Mouse (Mus musculus) ES-CJ7 (cell line): ENCODE results near the gene Mcf2l.

Experiments used
- DNase-seq: peaks from one replicate; pipeline ENCODE4 v3.0.0; 2011; ENCODE audit warnings: low read depth, low spot score

Mcf2l gene

DNA sequence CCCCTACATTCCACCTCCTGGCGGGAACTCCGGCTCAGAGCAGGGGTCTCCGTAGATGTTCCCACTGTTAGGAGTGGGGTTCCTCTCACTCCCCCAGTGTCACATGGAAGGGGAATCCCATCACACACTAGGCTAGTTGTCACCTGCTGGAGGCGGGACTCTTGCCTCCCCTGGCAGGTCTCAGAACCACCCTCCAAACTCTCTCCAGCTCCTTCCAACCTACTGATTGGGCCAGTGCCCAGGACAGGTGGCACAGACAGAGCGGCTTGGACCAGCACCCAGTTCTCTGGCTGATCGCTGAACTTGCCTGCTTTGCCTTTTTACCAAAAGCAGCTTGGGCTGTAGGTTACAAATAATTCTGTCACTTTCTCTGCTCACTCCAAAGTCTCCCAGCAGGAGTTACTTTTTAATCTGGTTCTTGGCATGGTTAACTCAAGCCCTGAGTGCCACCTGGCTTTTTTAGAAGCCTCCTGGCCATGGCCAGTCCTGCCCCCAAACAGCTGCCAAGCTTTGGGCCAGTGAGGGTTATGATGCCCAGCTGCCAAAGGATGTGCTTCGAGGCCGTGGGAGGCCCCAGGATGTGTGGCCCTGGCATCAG lies 687 bp downstream of the Mcf2l start:
- no peak for DNase-seq

DNA sequence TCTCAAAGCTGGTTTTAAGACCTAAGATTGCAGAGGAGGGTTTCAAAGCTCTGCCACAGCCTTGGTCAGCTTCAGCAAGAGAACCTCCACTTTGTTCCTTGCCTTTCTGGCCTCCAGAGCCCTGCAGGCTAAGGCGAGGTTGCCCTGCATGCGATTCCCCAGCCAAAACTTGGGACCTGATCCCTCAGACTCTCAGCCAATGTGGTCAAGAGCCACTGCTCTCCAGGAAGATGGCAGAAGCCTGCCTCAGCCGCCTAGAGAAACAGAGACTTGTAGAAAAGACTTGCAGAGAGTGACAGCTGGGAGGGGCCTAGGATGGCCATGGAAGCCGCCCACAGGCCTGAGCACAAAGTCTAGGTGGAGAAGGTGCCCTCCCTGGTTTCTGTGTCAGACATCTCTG lies 1.4 kb downstream of the Mcf2l start:
- no peak for DNase-seq

DNA sequence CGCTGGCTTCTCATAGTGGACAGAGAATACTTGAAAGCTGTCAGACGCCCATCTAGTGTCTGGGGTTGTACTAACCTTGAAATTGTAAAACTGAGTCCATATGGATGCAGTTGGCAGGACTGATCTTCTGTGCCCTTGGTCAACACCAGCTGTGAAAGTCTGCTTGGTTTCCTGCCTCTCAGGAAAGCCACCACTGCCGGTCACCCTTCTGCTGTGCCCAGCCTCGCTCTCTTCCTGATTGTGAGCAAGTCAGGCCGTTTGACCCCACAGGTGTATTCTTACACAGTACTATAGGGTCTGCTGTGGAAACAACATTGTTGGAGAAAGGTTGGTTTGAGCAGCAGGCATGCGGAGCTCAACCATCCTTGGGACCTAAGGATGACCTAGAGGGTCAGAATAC lies 3.5 kb downstream of the Mcf2l start:
- DNase-seq = no peak

DNA sequence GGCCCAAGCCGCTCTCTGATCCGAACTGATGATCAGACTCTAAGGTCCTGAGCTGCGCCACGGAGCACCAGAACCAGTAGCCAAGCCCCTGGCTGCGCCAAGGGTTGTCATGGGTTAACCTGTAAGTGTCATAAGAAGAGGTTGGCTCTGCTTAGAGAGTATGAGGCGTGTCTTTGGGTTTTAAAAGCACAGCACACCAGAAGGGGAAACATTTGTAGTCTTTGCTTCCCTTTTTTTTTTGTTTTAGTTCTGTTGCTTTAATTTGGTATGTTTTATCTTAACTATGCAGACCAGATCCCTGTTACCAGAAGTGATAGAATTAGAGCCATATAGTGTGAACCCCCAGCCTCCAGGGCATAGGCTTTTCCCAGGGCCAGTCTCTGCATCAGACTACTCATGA lies 6.6 kb downstream of the Mcf2l start:
- DNase-seq = no peak

DNA sequence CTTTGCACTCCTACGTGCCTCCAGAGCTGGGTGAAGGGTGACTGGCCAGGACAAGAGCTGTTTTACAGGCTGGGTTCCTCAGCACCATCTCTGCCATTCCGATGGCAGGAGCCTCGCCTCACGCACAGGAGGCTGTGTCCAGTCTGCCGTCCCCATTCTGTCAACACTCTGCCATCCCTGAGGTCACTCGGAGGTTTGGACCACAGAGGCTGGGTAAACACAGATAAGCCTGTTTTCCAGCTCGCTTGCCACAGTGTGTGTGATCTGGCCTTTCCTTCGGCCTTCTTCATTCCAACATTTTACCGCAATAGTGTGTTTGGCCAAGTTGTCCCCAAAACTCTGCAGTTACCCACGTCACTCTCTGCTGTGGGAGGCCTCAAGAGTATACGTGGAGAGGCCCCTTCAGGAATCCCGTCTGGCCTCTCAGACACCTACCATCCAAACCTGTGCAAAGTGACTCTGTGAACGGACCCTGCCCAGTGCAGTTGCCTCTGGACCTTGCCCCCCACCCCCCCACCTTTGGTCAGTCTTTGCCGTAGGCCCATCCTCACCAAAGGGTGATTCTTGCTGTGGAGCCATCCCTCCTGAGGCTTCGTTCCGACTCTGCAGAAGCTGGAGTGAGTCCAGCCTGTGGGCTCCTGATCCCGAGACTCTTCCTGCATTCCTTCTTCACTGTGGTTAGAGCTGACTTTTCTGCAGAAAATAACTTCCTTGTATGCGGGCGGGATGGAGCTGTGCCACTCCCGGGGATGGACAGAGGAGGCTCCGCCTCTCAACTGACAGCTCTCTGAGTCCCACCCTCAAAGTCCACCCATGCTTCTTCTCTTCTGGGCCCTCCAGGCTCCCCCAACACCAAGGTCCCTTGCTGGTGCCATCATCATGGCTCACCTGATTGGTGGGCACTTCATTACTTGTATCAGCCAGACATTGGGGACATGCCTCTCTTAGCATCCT lies 9.7 kb downstream of the Mcf2l start:
- no peak for DNase-seq

- DNase-seq = no peak
Measured at GRCm38 (mm10) chr8:12887772-12888435, 14.3 kb downstream of the Mcf2l start.

DNA sequence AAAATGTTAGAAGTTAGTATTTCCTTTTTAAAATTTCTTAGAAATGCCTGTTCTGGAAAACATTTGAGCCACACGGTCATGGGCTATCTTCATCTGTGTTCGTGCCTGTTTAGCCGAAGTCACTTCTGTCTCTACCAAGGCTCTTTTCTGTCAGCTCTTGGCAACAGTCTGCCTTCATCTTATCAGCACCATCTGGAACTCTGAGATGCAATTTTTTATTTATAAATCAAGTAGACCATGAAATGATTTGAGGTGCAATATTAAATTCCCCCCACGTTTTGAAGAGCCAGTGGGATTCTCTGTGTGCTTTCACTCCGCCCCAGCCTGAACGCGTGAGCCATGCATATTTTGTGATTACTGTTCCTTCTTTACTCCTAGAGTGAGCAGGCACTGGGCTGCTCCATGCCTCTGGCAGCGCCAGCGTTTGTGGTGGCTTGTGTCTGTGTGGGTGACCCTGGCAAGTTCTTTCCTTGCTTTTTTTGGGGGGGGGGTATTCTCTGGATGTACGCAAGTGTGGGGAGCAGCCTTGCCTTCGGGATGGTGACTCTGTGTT lies 15.5 kb downstream of the Mcf2l start:
- no peak for DNase-seq

GRCm38 (mm10) chr8:12892882-12893446 lies 19.4 kb downstream of the Mcf2l start:
- DNase-seq = no peak

GRCm38 (mm10) chr8:12893797-12894578 lies 20.4 kb downstream of the Mcf2l start:
- DNase-seq = no peak

DNA sequence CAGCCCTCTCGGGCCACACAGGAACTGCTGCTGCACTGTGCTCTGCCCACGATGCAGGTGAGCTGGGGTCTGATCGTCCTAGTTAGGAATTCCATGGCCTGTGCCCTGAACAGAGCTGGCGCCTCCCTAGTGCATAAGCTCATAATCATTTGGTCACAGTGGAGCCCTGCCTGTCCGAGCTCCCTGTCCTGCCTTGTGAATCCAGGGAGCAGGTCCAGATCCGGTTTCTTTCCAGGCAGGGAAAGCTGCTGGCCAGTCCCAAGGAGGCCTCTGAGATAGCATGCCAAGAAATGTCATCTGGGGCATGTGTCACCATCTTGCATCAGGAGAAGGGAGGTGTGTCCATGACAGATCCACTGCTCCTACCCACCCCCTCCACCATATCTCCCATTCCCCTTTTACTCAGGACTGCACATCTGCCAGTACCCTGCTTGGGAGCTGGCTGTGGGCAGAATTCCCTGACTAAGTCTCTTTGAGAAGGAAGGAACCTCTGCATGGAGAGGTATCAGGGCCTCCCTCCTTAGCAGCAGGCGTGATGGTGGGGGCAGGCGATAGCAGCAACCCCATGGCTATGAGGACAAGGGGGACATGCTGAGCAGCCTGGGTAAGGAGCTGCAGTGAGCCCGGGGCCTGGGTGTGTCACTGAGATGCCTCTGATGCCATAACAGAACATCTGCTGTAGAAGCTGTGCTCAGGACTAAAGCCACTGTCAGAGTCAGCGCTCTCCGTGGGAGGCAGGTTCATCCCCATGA lies 21.4 kb downstream of the Mcf2l start:
- no peak for DNase-seq

DNA sequence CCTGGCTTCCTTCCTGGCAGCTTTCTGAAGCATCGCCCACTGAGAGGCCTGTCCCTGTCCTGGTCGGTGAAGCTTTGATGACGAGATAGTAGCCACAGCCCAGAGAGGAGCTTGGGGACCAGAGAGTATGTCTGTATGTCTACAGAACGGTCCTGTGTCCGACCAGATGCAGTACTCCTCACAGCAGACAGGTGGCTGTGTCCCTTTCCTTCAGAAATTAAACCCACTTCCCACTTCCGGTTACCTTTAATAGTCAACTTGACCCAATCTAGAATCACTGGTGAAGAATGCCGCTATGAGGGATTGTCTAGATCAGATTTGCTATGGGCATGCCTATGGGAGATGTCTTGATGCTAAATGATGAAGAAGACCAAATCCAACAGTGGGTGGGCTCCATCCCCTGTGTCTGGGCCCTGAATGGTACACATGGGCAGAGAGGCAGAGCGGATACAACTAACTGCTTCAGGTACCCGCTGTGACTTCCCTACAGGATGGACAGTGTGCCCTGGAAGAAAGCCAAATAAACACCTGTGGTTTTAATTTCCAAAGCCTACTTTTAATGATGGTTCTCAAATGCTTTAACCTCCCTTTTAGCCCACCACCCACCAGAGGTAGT lies 22.0 kb downstream of the Mcf2l start:
- peak; percentile 66 for DNase-seq

GRCm38 (mm10) chr8:12896494-12897373 lies 23.1 kb downstream of the Mcf2l start:
- peak; percentile 77 for DNase-seq

DNA sequence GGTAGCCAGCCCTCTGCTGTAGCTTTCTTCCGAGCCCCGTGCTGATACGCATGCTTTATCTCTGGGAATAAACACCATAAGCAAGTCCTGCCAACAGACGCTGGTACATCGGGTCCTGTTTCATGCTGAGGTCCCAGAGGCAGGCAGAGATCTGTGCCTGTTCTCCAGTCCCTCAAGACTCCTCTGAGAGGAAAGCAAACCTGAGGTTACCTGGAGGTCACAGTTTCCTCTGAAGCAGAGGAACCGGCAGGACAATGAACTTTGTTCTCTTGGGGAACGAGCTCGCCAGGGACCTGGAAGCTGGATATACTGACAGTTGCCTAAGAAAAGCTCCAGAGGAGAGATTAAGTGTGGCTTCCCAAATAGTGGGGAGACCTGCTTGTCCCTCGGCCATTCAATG lies 24.2 kb downstream of the Mcf2l start:
- no peak for DNase-seq

- peak; percentile 31 for DNase-seq
Measured at GRCm38 (mm10) chr8:12903790-12904415, 30.3 kb downstream of the Mcf2l start.

- DNase-seq = no peak
Measured at GRCm38 (mm10) chr8:12905122-12905521, 31.5 kb downstream of the Mcf2l start.

DNA sequence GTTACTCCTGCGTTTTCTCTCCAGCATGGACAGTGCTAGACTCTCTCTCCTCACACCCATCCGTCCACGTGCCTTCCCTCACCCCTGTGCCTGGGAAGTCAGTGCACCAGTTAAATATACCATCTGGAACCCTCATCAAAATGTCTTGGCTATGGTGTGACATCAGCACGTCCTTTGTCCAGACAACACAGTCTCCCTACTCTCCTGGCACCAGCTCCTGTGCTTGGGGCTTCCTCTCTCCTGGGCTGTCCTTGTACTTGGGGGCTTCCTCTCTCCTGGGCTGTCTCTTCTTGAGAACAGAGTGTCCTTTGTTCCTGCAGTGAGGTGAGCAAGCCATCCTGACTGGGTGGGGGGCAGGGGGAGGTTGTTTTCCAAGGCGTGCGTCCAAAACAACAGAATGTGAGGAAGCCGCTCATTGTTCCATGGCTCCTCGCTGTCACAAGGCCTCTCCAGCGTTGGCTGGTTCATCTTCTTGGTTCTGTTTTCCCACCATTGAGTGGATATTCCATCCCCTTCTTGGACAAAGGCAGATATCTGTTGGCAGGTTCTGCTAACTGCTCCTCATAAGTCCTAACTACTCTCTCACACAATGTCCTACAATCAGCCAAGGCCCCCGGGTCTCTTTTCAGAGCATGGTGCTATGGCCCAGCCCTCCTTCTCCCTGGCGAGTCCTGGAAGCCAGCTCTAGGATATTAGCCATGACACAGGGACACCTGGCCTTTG lies 32.2 kb downstream of the Mcf2l start:
- DNase-seq = no peak

- DNase-seq = no peak
Measured at GRCm38 (mm10) chr8:12906597-12906996, 33.0 kb downstream of the Mcf2l start.

- DNase-seq = no peak
Measured at GRCm38 (mm10) chr8:12907730-12908129, 34.1 kb downstream of the Mcf2l start.
